Comparison of ENCODE assay signal across 8 mouse cellular contexts in the genomic region with DNA sequence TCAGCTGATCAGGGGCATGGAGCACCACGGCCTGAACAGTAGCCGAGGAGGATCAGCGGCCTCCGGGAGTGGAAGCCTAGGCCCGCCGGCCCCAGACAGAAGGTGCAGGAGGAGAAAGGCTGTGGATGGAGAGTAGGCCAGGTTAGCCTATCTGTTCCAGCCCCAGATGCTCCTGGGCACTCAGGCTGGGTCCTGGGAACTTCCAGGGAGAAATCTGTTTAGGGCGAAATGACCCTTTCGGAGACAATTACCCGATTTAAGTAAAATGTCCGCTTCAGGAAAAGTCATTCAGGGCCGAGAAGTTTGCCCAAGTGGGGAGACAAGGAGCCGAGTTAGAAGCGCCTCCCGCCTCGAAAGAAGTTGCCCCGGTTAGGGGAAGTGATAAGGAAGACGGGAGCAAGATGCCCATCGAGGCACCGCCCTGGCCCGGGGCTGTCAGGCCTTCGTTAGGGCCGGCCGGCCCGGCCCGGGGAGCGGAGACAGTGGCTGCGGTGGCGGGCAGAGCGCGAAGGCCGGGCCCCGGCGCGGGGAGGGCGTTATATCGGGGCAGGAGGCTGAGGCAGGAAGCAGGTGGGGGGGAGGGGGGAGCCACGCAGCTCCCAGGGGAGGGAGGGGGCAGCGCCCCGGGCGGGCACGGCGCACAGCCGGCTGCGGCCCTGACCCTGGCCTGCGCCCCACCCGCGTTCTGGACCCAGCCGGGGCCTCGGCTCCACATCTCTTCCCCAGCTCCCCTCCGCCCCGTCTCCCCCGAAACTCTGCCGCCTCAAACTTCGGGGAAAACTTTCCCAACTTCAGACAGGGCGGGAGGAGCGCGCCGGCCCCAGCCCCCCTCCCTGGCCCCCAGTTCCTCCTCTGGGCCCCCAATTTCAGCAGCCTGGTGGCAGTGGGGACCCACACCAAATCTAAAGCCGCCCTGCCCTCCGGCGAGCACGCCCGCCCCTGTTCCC. TPM values are rescaled to one million over a fixed set of nuclear protein-coding genes. Genes with fewer than 3 reads are reported as not detected.
DNase-seq lines count a peak whose midpoint lies in the region; ATAC-seq and TF ChIP-seq lines count a peak whose summit lies in the region.

No protein-coding gene starts in this region.

- ATAC-seq in heart, embryonic 13.5 days (ENCODE audit: extremely low read depth, insufficient number of reproducible peaks, low FRiP score, low TSS enrichment) = no peak
- ATAC-seq in neural tube, embryonic 14.5 days (ENCODE audit: low read depth) = no peak
- ATAC-seq in frontal cortex, adult (ENCODE audit: low TSS enrichment) = no peak

- no peak for TF ChIP-seq CTCF in left cerebral cortex, adult 2 months (IDR thresholded peaks at IDR 0.05)

- peak in 1 of 2 experiments; percentile 8 for DNase-seq in left cerebral cortex, adult 2 months (ENCODE audit: extremely low spot score in 1 of 2, low spot score in 2 of 2)
- DNase-seq in left cerebral cortex, postnatal 14 days (ENCODE audit: low spot score in 2 of 2) = no peak
- DNase-seq in adrenal gland, postnatal 14 days = peak; percentile 43
- peak; percentile 58 to 77 for DNase-seq in kidney, postnatal 25 days
- no peak for DNase-seq in layer of hippocampus, adult 18-20 months (ENCODE audit: low spot score in 2 of 2)

- H3K36me3 ChIP-seq in heart, embryonic 13.5 days = peaks cover 36% of the 10 kb centered on the region
- 0 out of 2 replicates have a peak, but pooled peaks cover 5% of the 10 kb centered on the region for H3K36me3 ChIP-seq in neural tube, embryonic 14.5 days (ENCODE audit: control insufficient read depth, insufficient read depth, low read length)

- H3K27ac ChIP-seq in left cerebral cortex, adult 2 months = peak overlapping the region; percentile 32; the same call in 1 of the 2 replicates
- H3K27ac ChIP-seq in heart, embryonic 13.5 days (replicated peaks) = peak overlapping the region; percentile 89
- H3K27ac ChIP-seq in neural tube, embryonic 14.5 days (ENCODE audit: low read depth, low read length) = no peak overlapping the region; the same call in 1 of the 2 replicates

- peak overlapping the region; percentile 63 for H3K4me3 ChIP-seq in left cerebral cortex, adult 2 months
- peak overlapping the region; percentile 79 for H3K4me3 ChIP-seq in heart, embryonic 13.5 days
- peak overlapping the region; percentile 45 for H3K4me3 ChIP-seq in neural tube, embryonic 14.5 days (ENCODE audit: low read depth, low read length)

- peaks cover 93% of the 10 kb centered on the region for H3K4me1 ChIP-seq in heart, embryonic 13.5 days
- peaks cover 37% of the 10 kb centered on the region for H3K4me1 ChIP-seq in neural tube, embryonic 14.5 days (ENCODE audit: control insufficient read depth, insufficient read depth, low read length)

- peak overlapping the region; percentile 88 for H3K9ac ChIP-seq in heart, embryonic 13.5 days
- H3K9ac ChIP-seq in neural tube, embryonic 14.5 days (replicated peaks; ENCODE audit: low read depth, low read length) = peak overlapping the region; percentile 52

- 7% methylated on average over 45 of the region's 63 CpGs for WGBS in heart, embryonic 13.5 days
- 4% methylated on average over 51 of the region's 63 CpGs for WGBS in neural tube, embryonic 14.5 days

- H3K9me3 ChIP-seq in heart, embryonic 13.5 days = no peaks in the 10 kb centered on the region
- no peaks in the 10 kb centered on the region for H3K9me3 ChIP-seq in neural tube, embryonic 14.5 days (ENCODE audit: control insufficient read depth, low read length)

- peak overlapping the region; percentile 97 for H3K4me2 ChIP-seq in heart, embryonic 13.5 days
- H3K4me2 ChIP-seq in neural tube, embryonic 14.5 days (ENCODE audit: low read depth, low read length) = peak overlapping the region; percentile 87

- peaks cover 100% of the 10 kb centered on the region for H3K27me3 ChIP-seq in heart, embryonic 13.5 days (replicated peaks)
- peaks cover 51% of the 10 kb centered on the region for H3K27me3 ChIP-seq in neural tube, embryonic 14.5 days (ENCODE audit: control insufficient read depth, insufficient read depth, low read length)

- intact Hi-C loops in left cerebral cortex, adult 2 months (cut with DNase I) = loop anchor here (2.0 kb wide), 1 partner anchor 221 kb away; no protein-coding TSS in a partner anchor
- intact Hi-C loops in left cerebral cortex, postnatal 14 days (cut with DNase I) = no loop called here

RNA-seq across cellular contexts. Expression of a gene that starts 1.4 kb away (rescaled TPM):
- 1 to 10 TPM; 3.3 to 3.9 TPM for total RNA-seq in left cerebral cortex, adult 2 months (2021)
- total RNA-seq in left cerebral cortex, postnatal 14 days (2021) = 1 to 10 TPM; 5.0 to 5.2 TPM
- total RNA-seq in adrenal gland, postnatal 14 days (2021) = 14.5 and 17.0 TPM in 2 replicates
- polyA plus RNA-seq in heart, embryonic 13.5 days (2015; fragmentation: Nextera tagmentation; extraction: Ambion mirVana) = 9.4 and 9.5 TPM in 2 replicates
- polyA plus RNA-seq in neural tube, embryonic 14.5 days (2014; fragmentation: Nextera tagmentation; extraction: Ambion mirVana) = 0.33 and 2.6 TPM in 2 replicates
- 1 to 10 TPM; 2.7 to 3.3 TPM for total RNA-seq in layer of hippocampus, adult 18-20 months (2021)

RNA-seq across cellular contexts. Expression of a gene that starts 10.7 kb away (rescaled TPM):
- total RNA-seq in left cerebral cortex, adult 2 months (2021) = 10 to 100 TPM; 12.1 to 12.7 TPM
- total RNA-seq in left cerebral cortex, postnatal 14 days (2021) = 10 to 100 TPM; 10.0 to 10.2 TPM
- total RNA-seq in adrenal gland, postnatal 14 days (2021) = 14.5 and 15.8 TPM in 2 replicates
- polyA plus RNA-seq in heart, embryonic 13.5 days (2015; fragmentation: Nextera tagmentation; extraction: Ambion mirVana) = 15.2 and 16.4 TPM in 2 replicates
- 15.3 and 20.7 TPM in 2 replicates for polyA plus RNA-seq in neural tube, embryonic 14.5 days (2014; fragmentation: Nextera tagmentation; extraction: Ambion mirVana)
- total RNA-seq in layer of hippocampus, adult 18-20 months (2021) = 10 to 100 TPM; 18.3 to 20.5 TPM

RNA-seq across cellular contexts. Expression of a gene that starts 23.1 kb away (rescaled TPM):
- 10 to 100 TPM; 27.9 to 28.9 TPM for total RNA-seq in left cerebral cortex, adult 2 months (2021)
- 10 to 100 TPM; 22.0 to 23.7 TPM for total RNA-seq in left cerebral cortex, postnatal 14 days (2021)
- 22.3 and 28.5 TPM in 2 replicates for total RNA-seq in adrenal gland, postnatal 14 days (2021)
- polyA plus RNA-seq in heart, embryonic 13.5 days (2015; fragmentation: Nextera tagmentation; extraction: Ambion mirVana) = 19.3 and 21.3 TPM in 2 replicates
- polyA plus RNA-seq in neural tube, embryonic 14.5 days (2014; fragmentation: Nextera tagmentation; extraction: Ambion mirVana) = 11.4 and 15.6 TPM in 2 replicates
- 10 to 100 TPM; 33.2 to 33.9 TPM for total RNA-seq in layer of hippocampus, adult 18-20 months (2021)

RNA-seq across cellular contexts. Expression of a gene that starts 25.7 kb away (rescaled TPM):
- total RNA-seq in left cerebral cortex, adult 2 months (2021) = 10 to 100 TPM; 89.0 to 99.0 TPM
- 10 to 100 TPM; 59.5 to 65.9 TPM for total RNA-seq in left cerebral cortex, postnatal 14 days (2021)
- total RNA-seq in adrenal gland, postnatal 14 days (2021) = 29.5 and 32.6 TPM in 2 replicates
- polyA plus RNA-seq in heart, embryonic 13.5 days (2015; fragmentation: Nextera tagmentation; extraction: Ambion mirVana) = 10.2 and 12.4 TPM in 2 replicates
- 12.7 and 16.0 TPM in 2 replicates for polyA plus RNA-seq in neural tube, embryonic 14.5 days (2014; fragmentation: Nextera tagmentation; extraction: Ambion mirVana)
- total RNA-seq in layer of hippocampus, adult 18-20 months (2021) = 100 to 1,000 TPM; 109 to 117 TPM

Comparison
In these comparisons a context has a peak if more than half of its experiments do, and no peak if none do; other contexts are left out.
1. DNase-seq: peak in adrenal gland, postnatal 14 days (single experiment) and kidney, postnatal 25 days (2 of 2); none in left cerebral cortex, postnatal 14 days (0 of 2) and layer of hippocampus, adult 18-20 months (0 of 2).
2. Peak in every context shown above with its lines, with median percentiles within 50 percentile points of each other: H3K4me3 ChIP-seq.